In genomic region chr4:43649783-43650182, GRCm38 (mm10) we compare ENCODE assay signal across 15 mouse cellular contexts. TPM values are rescaled to one million over a fixed set of nuclear protein-coding genes. Genes with fewer than 3 reads are reported as not detected.
DNase-seq lines count a peak whose midpoint lies in the region; ATAC-seq and TF ChIP-seq lines count a peak whose summit lies in the region.
"Had no signal": no experiment of that assay in that cellular context is flagged by ENCODE, and none has a peak within 500 bp of the region (broad histone marks: within the 10 kb centered on the region; RNA-seq: fewer than 3 reads in every experiment).

No protein-coding gene starts in this region.

- H3K79me2 ChIP-seq in heart, adult 2 months (replicated peaks; ENCODE audit: control insufficient read depth, insufficient read depth, low read length) = no peaks in the 10 kb centered on the region

- TF ChIP-seq EP300 in heart, adult 2 months (IDR thresholded peaks at IDR 0.05; ENCODE audit: insufficient read depth, low read depth, low read length) = no peak
- TF ChIP-seq EP300 in liver, embryonic 14.5 days (IDR thresholded peaks at IDR 0.05; ENCODE audit: low read depth) = no peak

- H3K36me3 ChIP-seq in heart, adult 2 months (ENCODE audit: control insufficient read depth, insufficient read depth, low read length) = no peaks in the 10 kb centered on the region
- peaks cover 14% of the 10 kb centered on the region for H3K36me3 ChIP-seq in heart, embryonic 12.5 days
- no peaks in the 10 kb centered on the region for H3K36me3 ChIP-seq in liver, embryonic 14.5 days (replicated peaks; ENCODE audit: control insufficient read depth, insufficient read depth, low read depth)
- no peaks in the 10 kb centered on the region for H3K36me3 ChIP-seq in E14TG2a.4 (ENCODE audit: insufficient read depth, low read length)

- H3K9me3 ChIP-seq in heart, embryonic 12.5 days (replicated peaks) = peaks cover 9% of the 10 kb centered on the region
- peaks cover 5% of the 10 kb centered on the region for H3K9me3 ChIP-seq in liver, embryonic 14.5 days (ENCODE audit: control insufficient read depth, low read length)
- H3K9me3 ChIP-seq in E14TG2a.4 (ENCODE audit: low read length) = peaks cover 7% of the 10 kb centered on the region

- H3K4me1 ChIP-seq in heart, adult 2 months (ENCODE audit: control insufficient read depth, insufficient read depth, low read length) = no peaks in the 10 kb centered on the region
- H3K4me1 ChIP-seq in heart, embryonic 12.5 days (replicated peaks) = peaks cover 6% of the 10 kb centered on the region; the same call in 1 of the 2 replicates
- peaks cover 0 to 3% of the 10 kb centered on the region in 2 experiments; a peak in 2 of 4 replicates for H3K4me1 ChIP-seq in liver, embryonic 14.5 days (replicated peaks; ENCODE audit: control insufficient read depth in 2 of 2, insufficient read depth in 2 of 2, low read length in 1 of 2)
- peaks cover 36% of the 10 kb centered on the region for H3K4me1 ChIP-seq in E14TG2a.4 (replicated peaks; ENCODE audit: low read depth, low read length)
- H3K4me1 ChIP-seq in bone marrow, adult 2 months (ENCODE audit: control insufficient read depth, insufficient read depth, low read length) = no peaks in the 10 kb centered on the region
- H3K4me1 ChIP-seq: limb, embryonic 13.5 days had no signal

- no peak overlapping the region for H3K27ac ChIP-seq in heart, adult 2 months
- H3K27ac ChIP-seq in heart, embryonic 12.5 days (ENCODE audit: poor library complexity, severe bottlenecking) = no peak overlapping the region
- H3K27ac ChIP-seq in liver, embryonic 14.5 days = no peak overlapping the region
- no peak overlapping the region for H3K27ac ChIP-seq in bone marrow, adult 2 months (ENCODE audit: control insufficient read depth, insufficient read depth, low read depth, low read length, poor library complexity)
- H3K27ac ChIP-seq: hindbrain, embryonic 12.5 days; limb, embryonic 13.5 days; midbrain, embryonic 12.5 days had no signal

- no peak for ATAC-seq in heart, embryonic 12.5 days (ENCODE audit: insufficient number of reproducible peaks, low FRiP score)
- no peak for ATAC-seq in liver, embryonic 14.5 days (ENCODE audit: insufficient read depth)
- ATAC-seq in erythroblast, adult 5-6 weeks (replicated peaks; ENCODE audit: low FRiP score, poor library complexity, severe bottlenecking) = no peak
- ATAC-seq: activated CD4-positive, CD25-positive, alpha-beta regulatory T cell, adult 4 months had no signal

- intact Hi-C loops in heart, adult 2 months (cut with DNase I) = no loop called here

- DNase-seq in heart, adult 2 months = no peak
- no peak for DNase-seq in liver, embryonic 14.5 days (ENCODE audit: low read depth in 3 of 3, low spot score in 3 of 3)
- no peak for DNase-seq in liver
- DNase-seq in natural killer cell, adult 2 months (ENCODE audit: low spot score in 2 of 2) = no peak
- DNase-seq: cerebellum, adult 11 months; kidney, adult 8-10 months; right cerebral cortex, adult 18-20 months had no signal

- TF ChIP-seq POLR2A in heart, adult 2 months (IDR thresholded peaks at IDR 0.05; ENCODE audit: insufficient read depth, low read depth, low read length) = no peak
- TF ChIP-seq POLR2A in bone marrow, adult 2 months (IDR thresholded peaks at IDR 0.05; ENCODE audit: borderline replicate concordance, control insufficient read depth, low read depth, low read length) = no peak

- H3K4me2 ChIP-seq in heart, embryonic 12.5 days = no peak overlapping the region
- H3K4me2 ChIP-seq in liver, embryonic 14.5 days (ENCODE audit: low read depth) = no peak overlapping the region
- H3K4me2 ChIP-seq: hindbrain, embryonic 12.5 days; limb, embryonic 13.5 days; midbrain, embryonic 12.5 days had no signal

- TF ChIP-seq CTCF in heart, adult 2 months (IDR thresholded peaks at IDR 0.05) = peak; percentile 41
- TF ChIP-seq CTCF in liver, embryonic 14.5 days (IDR thresholded peaks at IDR 0.05; ENCODE audit: low read depth) = peak; percentile 56
- peak; percentile 83 for TF ChIP-seq CTCF in E14TG2a.4 (conservative IDR thresholded peaks at IDR 0.05; ENCODE audit: low read length)
- peak; percentile 21; the same call in 1 of the 2 replicates for TF ChIP-seq CTCF in bone marrow, adult 2 months (IDR thresholded peaks at IDR 0.05; ENCODE audit: control insufficient read depth, insufficient read depth, low read length)

- no peak overlapping the region for H3K9ac ChIP-seq in heart, adult 2 months (ENCODE audit: low read depth, low read length)
- no peak overlapping the region for H3K9ac ChIP-seq in heart, embryonic 12.5 days
- no peak overlapping the region for H3K9ac ChIP-seq in liver, embryonic 14.5 days (replicated peaks)
- H3K9ac ChIP-seq: hindbrain, embryonic 12.5 days; limb, embryonic 13.5 days; midbrain, embryonic 12.5 days had no signal

- H3K4me3 ChIP-seq in heart, adult 2 months = no peak overlapping the region
- no peak overlapping the region for H3K4me3 ChIP-seq in heart, embryonic 12.5 days
- no peak overlapping the region for H3K4me3 ChIP-seq in liver, embryonic 14.5 days (ENCODE audit: insufficient read depth in 1 of 2, low read depth in 2 of 2, low read length in 2 of 2)
- no peak overlapping the region for H3K4me3 ChIP-seq in E14TG2a.4 (replicated peaks; ENCODE audit: low read length)
- no peak overlapping the region for H3K4me3 ChIP-seq in bone marrow, adult 2 months (replicated peaks; ENCODE audit: control insufficient read depth, low read depth, low read length)
- H3K4me3 ChIP-seq: hindbrain, embryonic 12.5 days; limb, embryonic 13.5 days; midbrain, embryonic 12.5 days had no signal

- 96% methylated on average over 3 of the region's 3 CpGs for WGBS in heart, adult 2 months
- 88% methylated on average over 3 of the region's 3 CpGs for WGBS in heart, embryonic 12.5 days
- WGBS in liver, embryonic 14.5 days (ENCODE audit: insufficient replicate concordance) = 80% methylated on average over 3 of the region's 3 CpGs
- 91% methylated on average over 3 of the region's 3 CpGs for WGBS in bone marrow, adult 2 months

- H3K27me3 ChIP-seq in heart, adult 2 months (ENCODE audit: control insufficient read depth, insufficient read depth, low read length) = no peaks in the 10 kb centered on the region
- H3K27me3 ChIP-seq in heart, embryonic 12.5 days (replicated peaks) = no peaks in the 10 kb centered on the region
- no peaks in the 10 kb centered on the region for H3K27me3 ChIP-seq in liver, embryonic 14.5 days (ENCODE audit: control insufficient read depth, insufficient read depth, low read length)
- H3K27me3 ChIP-seq in E14TG2a.4 (ENCODE audit: insufficient read depth, low read length) = peaks cover 22% of the 10 kb centered on the region
- H3K27me3 ChIP-seq: hindbrain, embryonic 12.5 days; limb, embryonic 13.5 days; midbrain, embryonic 12.5 days had no signal

RNA-seq across cellular contexts. Expression of gene Spag8, which starts 3.6 kb away (rescaled TPM):
- under 1 TPM in 1 of 2 experiments, not detected in 1; 0.29 TPM for total RNA-seq in heart, adult 2 months (2021)
- 0.44 and 2.0 TPM in 2 replicates for polyA plus RNA-seq in heart, adult 2 months (2012; rRNA removed)
- 0.40 and 0.51 TPM in 2 replicates for polyA plus RNA-seq in heart, embryonic 12.5 days (2016; fragmentation: Nextera tagmentation; extraction: Ambion mirVana)
- 0.16 and 0.31 TPM in 2 replicates for polyA plus RNA-seq in liver, embryonic 14.5 days (2012; rRNA removed)
- 0.24 TPM in 1 of 2 replicates, not detected in the other for polyA plus RNA-seq in liver, embryonic 14.5 days (2014; fragmentation: Nextera tagmentation; extraction: Ambion mirVana)
- 3.0 TPM in 1 of 2 replicates, not detected in the other for polyA plus RNA-seq in bone marrow, adult 2 months (2011; ENCODE audit: insufficient read depth, insufficient read length, low replicate concordance, missing spikeins)
- not detected in 2 replicates for total RNA-seq in erythroblast, adult 5-6 weeks (2015; ENCODE audit: low replicate concordance)
- not detected in 2 replicates for total RNA-seq in erythroblast, adult 5-6 weeks (2017; ENCODE audit: low replicate concordance)
- polyA plus RNA-seq: activated CD4-positive, CD25-positive, alpha-beta regulatory T cell, adult 4 months had no signal

RNA-seq across cellular contexts. Expression of gene Hint2, which starts 6.5 kb away (rescaled TPM):
- total RNA-seq in heart, adult 2 months (2021) = 100 to 1,000 TPM; 143 to 155 TPM
- polyA plus RNA-seq in heart, adult 2 months (2012; rRNA removed) = 165 and 201 TPM in 2 replicates
- polyA plus RNA-seq in heart, embryonic 12.5 days (2016; fragmentation: Nextera tagmentation; extraction: Ambion mirVana) = 130 and 139 TPM in 2 replicates
- 29.1 and 29.2 TPM in 2 replicates for polyA plus RNA-seq in liver, embryonic 14.5 days (2012; rRNA removed)
- polyA plus RNA-seq in liver, embryonic 14.5 days (2014; fragmentation: Nextera tagmentation; extraction: Ambion mirVana) = 76.8 and 77.6 TPM in 2 replicates
- 40.6 and 53.3 TPM in 2 replicates for polyA plus RNA-seq in bone marrow, adult 2 months (2011; ENCODE audit: insufficient read depth, insufficient read length, low replicate concordance, missing spikeins)
- 2.9 and 9.6 TPM in 2 replicates for total RNA-seq in erythroblast, adult 5-6 weeks (2015; ENCODE audit: low replicate concordance)
- 13.6 and 18.1 TPM in 2 replicates for total RNA-seq in erythroblast, adult 5-6 weeks (2017; ENCODE audit: low replicate concordance)

RNA-seq across cellular contexts. Expression of gene Npr2, which starts 18.0 kb away (rescaled TPM):
- total RNA-seq in heart, adult 2 months (2021) = 10 to 100 TPM; 35.9 to 43.4 TPM
- polyA plus RNA-seq in heart, adult 2 months (2012; rRNA removed) = 57.0 and 63.0 TPM in 2 replicates
- polyA plus RNA-seq in heart, embryonic 12.5 days (2016; fragmentation: Nextera tagmentation; extraction: Ambion mirVana) = 11.0 and 11.2 TPM in 2 replicates
- polyA plus RNA-seq in liver, embryonic 14.5 days (2012; rRNA removed) = 1.7 and 1.8 TPM in 2 replicates
- polyA plus RNA-seq in liver, embryonic 14.5 days (2014; fragmentation: Nextera tagmentation; extraction: Ambion mirVana) = 0.72 and 0.80 TPM in 2 replicates
- 2.0 and 3.7 TPM in 2 replicates for polyA plus RNA-seq in bone marrow, adult 2 months (2011; ENCODE audit: insufficient read depth, insufficient read length, low replicate concordance, missing spikeins)
- total RNA-seq in erythroblast, adult 5-6 weeks (2015; ENCODE audit: low replicate concordance) = not detected in 2 replicates
- total RNA-seq in erythroblast, adult 5-6 weeks (2017; ENCODE audit: low replicate concordance) = 1.9 TPM in 1 of 2 replicates, not detected in the other
- polyA plus RNA-seq: activated CD4-positive, CD25-positive, alpha-beta regulatory T cell, adult 4 months had no signal

RNA-seq across cellular contexts. Expression of gene Tmem8b, which starts 19.0 kb away (rescaled TPM):
- 10 to 100 TPM; 17.9 to 18.2 TPM for total RNA-seq in heart, adult 2 months (2021)
- polyA plus RNA-seq in heart, adult 2 months (2012; rRNA removed) = 21.1 and 22.2 TPM in 2 replicates
- polyA plus RNA-seq in heart, embryonic 12.5 days (2016; fragmentation: Nextera tagmentation; extraction: Ambion mirVana) = 5.1 and 5.6 TPM in 2 replicates
- 0.22 and 0.37 TPM in 2 replicates for polyA plus RNA-seq in liver, embryonic 14.5 days (2012; rRNA removed)
- 0.05 and 0.11 TPM in 2 replicates for polyA plus RNA-seq in liver, embryonic 14.5 days (2014; fragmentation: Nextera tagmentation; extraction: Ambion mirVana)
- polyA plus RNA-seq in bone marrow, adult 2 months (2011; ENCODE audit: insufficient read depth, insufficient read length, low replicate concordance, missing spikeins) = 1.7 and 1.8 TPM in 2 replicates
- 3.8 TPM in 1 of 2 replicates, not detected in the other for total RNA-seq in erythroblast, adult 5-6 weeks (2015; ENCODE audit: low replicate concordance)
- total RNA-seq in erythroblast, adult 5-6 weeks (2017; ENCODE audit: low replicate concordance) = 0.42 TPM in 1 of 2 replicates, not detected in the other

RNA-seq across cellular contexts. Expression of gene Fam221b, which starts 19.2 kb away (rescaled TPM):
- total RNA-seq in heart, adult 2 months (2021) = under 1 TPM; 0.16 to 0.43 TPM
- 0.18 and 0.35 TPM in 2 replicates for polyA plus RNA-seq in heart, adult 2 months (2012; rRNA removed)
- 3.8 and 3.9 TPM in 2 replicates for polyA plus RNA-seq in heart, embryonic 12.5 days (2016; fragmentation: Nextera tagmentation; extraction: Ambion mirVana)
- 0.01 and 0.02 TPM in 2 replicates for polyA plus RNA-seq in liver, embryonic 14.5 days (2012; rRNA removed)
- polyA plus RNA-seq in liver, embryonic 14.5 days (2014; fragmentation: Nextera tagmentation; extraction: Ambion mirVana) = 1.7 TPM in 2 replicates
- polyA plus RNA-seq in bone marrow, adult 2 months (2011; ENCODE audit: insufficient read depth, insufficient read length, low replicate concordance, missing spikeins) = not detected in 2 replicates
- total RNA-seq in erythroblast, adult 5-6 weeks (2015; ENCODE audit: low replicate concordance) = not detected in 2 replicates
- total RNA-seq in erythroblast, adult 5-6 weeks (2017; ENCODE audit: low replicate concordance) = 0.70 TPM in 1 of 2 replicates, not detected in the other

Comparison
In these comparisons a context has a peak if more than half of its experiments do, and no peak if none do; other contexts are left out.
1. CTCF ChIP-seq: peak in every context shown above with its lines; median percentile 83 in E14TG2a.4; 56 in liver, embryonic 14.5 days; 41 in heart, adult 2 months; 21 in bone marrow, adult 2 months.